Mouse (Mus musculus) embryonic facial prominence, embryonic 15.5 days (tissue): ENCODE data around the gene Hoxb9. TPM values are rescaled to one million over a fixed set of nuclear protein-coding genes. Genes with fewer than 3 reads are reported as not detected.

Experiments
- ATAC-seq: fragments of 200-750 bp; cut with Nextera tagmentation; 2 replicates; pipeline ENCODE4 v1.8.0; 2017; ENCODE audit warnings: low read depth, moderate TSS enrichment; ENCODE audit not compliant: insufficient number of reproducible peaks, low FRiP score, low TSS enrichment
- H3K27ac ChIP-seq: fragments of 300-500 bp; sonication (generic); replicated peaks from 2 replicates; pipeline ENCODE4 v1.5.1; 2015; ENCODE audit warnings: mild to moderate bottlenecking, inconsistent platforms
- H3K27me3 ChIP-seq: fragments of 300-500 bp; sonication (generic); 2 replicates; pipeline ENCODE4 v1.6.1; 2015; ENCODE audit warnings: inconsistent platforms
- H3K36me3 ChIP-seq: fragments of 300-500 bp; sonication (generic); 2 replicates; pipeline ENCODE4 v1.6.1; 2015; ENCODE audit warnings: mild to moderate bottlenecking, inconsistent platforms
- H3K4me1 ChIP-seq: fragments of 300-500 bp; sonication (generic); 2 replicates; pipeline ENCODE4 v1.6.1; 2015; ENCODE audit warnings: inconsistent platforms
- H3K4me2 ChIP-seq: fragments of 300-500 bp; sonication (generic); replicated peaks from 2 replicates; pipeline ENCODE4 v1.6.1; 2015; ENCODE audit warnings: mild to moderate bottlenecking, inconsistent platforms
- H3K4me3 ChIP-seq: fragments of 300-500 bp; sonication (generic); replicated peaks from 2 replicates; pipeline ENCODE4 v1.5.1; 2015; ENCODE audit warnings: mild to moderate bottlenecking, inconsistent platforms
- H3K9ac ChIP-seq: fragments of 300-500 bp; sonication (generic); 2 replicates; pipeline ENCODE4 v1.6.1; 2015; ENCODE audit warnings: inconsistent platforms
- H3K9me3 ChIP-seq: fragments of 300-500 bp; sonication (generic); replicated peaks from 2 replicates; pipeline ENCODE4 v1.6.1; 2016; ENCODE audit warnings: inconsistent platforms
- WGBS: fragments of 180-500 bp; shearing (Covaris S2); methylation state at CpG from one replicate; pipeline ENCODE4 v1.1.7; 2015; 5-methylcytosine and 5-hydroxymethylcytosine counted together
- polyA plus RNA-seq: library from polyadenylated mRNA; unstranded; fragments of >200 nt; fragmentation: Nextera tagmentation; extraction: Ambion mirVana; gene quantifications from 2 replicates; pipeline ENCODE4 v1.2.1, GENCODE M21; 2015

Gene Hoxb9
- polyA plus RNA-seq, 1 experiment from 2014 or later, result not detected

GRCm38 (mm10) chr11:96296997-96297396, 25.7 kb downstream of the Hoxb9 start:
- Histone ChIP-seq H3K9ac (no peak overlapping the region), H3K4me1 (peaks cover 14% of the 10 kb centered on the region; the same call in 1 of the 2 replicates), H3K27ac (no peak overlapping the region), H3K9me3 (no peaks in the 10 kb centered on the region), H3K4me2 (no peak overlapping the region), H3K27me3 (peaks cover 100% of the 10 kb centered on the region), H3K4me3 (no peak overlapping the region), H3K36me3 (no peaks in the 10 kb centered on the region)
- 2% methylated on average over 2 of the region's 2 CpGs for WGBS
- no peak for ATAC-seq

- Histone ChIP-seq H3K4me2 (no peak overlapping the region), H3K4me1 (peaks cover 14% of the 10 kb centered on the region; the same call in 1 of the 2 replicates), H3K9ac (no peak overlapping the region), H3K27ac (no peak overlapping the region), H3K9me3 (no peaks in the 10 kb centered on the region), H3K4me3 (no peak overlapping the region), H3K27me3 (peaks cover 100% of the 10 kb centered on the region), H3K36me3 (no peaks in the 10 kb centered on the region)
- ATAC-seq, result no peak
- WGBS, result 4% methylated on average over 3 of the region's 3 CpGs
These were observed 26.2 kb downstream of the Hoxb9 start for GRCm38 (mm10) chr11:96297428-96297827.

GRCm38 (mm10) chr11:96297968-96298635, 26.8 kb downstream of the Hoxb9 start:
- Histone ChIP-seq H3K36me3 (no peaks in the 10 kb centered on the region), H3K4me1 (peaks cover 14% of the 10 kb centered on the region; the same call in 1 of the 2 replicates), H3K27me3 (peaks cover 100% of the 10 kb centered on the region), H3K27ac (no peak overlapping the region), H3K4me2 (no peak overlapping the region), H3K9ac (no peak overlapping the region), H3K9me3 (no peaks in the 10 kb centered on the region), H3K4me3 (no peak overlapping the region)
- WGBS, result 1% methylated on average over 11 of the region's 11 CpGs
- no peak for ATAC-seq

- no peak overlapping the region for H3K9ac ChIP-seq
- peaks cover 100% of the 10 kb centered on the region for H3K27me3 ChIP-seq
- H3K9me3 ChIP-seq, result no peaks in the 10 kb centered on the region
- no peaks in the 10 kb centered on the region for H3K36me3 ChIP-seq
- peak overlapping the region; percentile 31; the same call in 1 of the 2 replicates for H3K4me2 ChIP-seq
- H3K4me1 ChIP-seq, result peaks cover 23% of the 10 kb centered on the region; the same call in 1 of the 2 replicates
- ATAC-seq, result no peak
- peak overlapping the region; percentile 25 for H3K4me3 ChIP-seq
- no peak overlapping the region for H3K27ac ChIP-seq
- WGBS, result 1% methylated on average over 66 of the region's 66 CpGs
These were observed 27.8 kb downstream of the Hoxb9 start for GRCm38 (mm10) chr11:96298895-96299667.

GRCm38 (mm10) chr11:96299781-96300180, 28.5 kb downstream of the Hoxb9 start:
- Histone ChIP-seq H3K4me3 (no peak overlapping the region), H3K36me3 (no peaks in the 10 kb centered on the region), H3K9ac (no peak overlapping the region), H3K4me1 (peaks cover 23% of the 10 kb centered on the region; the same call in 1 of the 2 replicates), H3K4me2 (no peak overlapping the region), H3K9me3 (no peaks in the 10 kb centered on the region), H3K27me3 (peaks cover 100% of the 10 kb centered on the region), H3K27ac (no peak overlapping the region)
- WGBS, result under 1% methylated on average over 9 of the region's 9 CpGs
- no peak for ATAC-seq

- H3K9ac ChIP-seq, result no peak overlapping the region
- no peaks in the 10 kb centered on the region for H3K36me3 ChIP-seq
- H3K27ac ChIP-seq, result no peak overlapping the region
- no peak for ATAC-seq
- H3K27me3 ChIP-seq, result peaks cover 100% of the 10 kb centered on the region
- no peak overlapping the region for H3K4me2 ChIP-seq
- no peak overlapping the region for H3K4me3 ChIP-seq
- WGBS, result under 1% methylated on average over 34 of the region's 35 CpGs
- H3K4me1 ChIP-seq, result peaks cover 21% of the 10 kb centered on the region; the same call in 1 of the 2 replicates
- no peaks in the 10 kb centered on the region for H3K9me3 ChIP-seq
These were observed 29.3 kb downstream of the Hoxb9 start for GRCm38 (mm10) chr11:96300354-96301063.

GRCm38 (mm10) chr11:96301064-96301431, 29.8 kb downstream of the Hoxb9 start:
- Histone ChIP-seq H3K27ac (no peak overlapping the region), H3K4me2 (no peak overlapping the region), H3K4me3 (no peak overlapping the region), H3K36me3 (no peaks in the 10 kb centered on the region), H3K27me3 (peaks cover 100% of the 10 kb centered on the region), H3K4me1 (peaks cover 21% of the 10 kb centered on the region; the same call in 1 of the 2 replicates), H3K9me3 (no peaks in the 10 kb centered on the region), H3K9ac (no peak overlapping the region)
- WGBS, result 7% methylated on average over 10 of the region's 10 CpGs
- ATAC-seq, result no peak

- WGBS, result 2% methylated on average over 15 of the region's 15 CpGs
- Histone ChIP-seq H3K27ac (no peak overlapping the region), H3K27me3 (peaks cover 100% of the 10 kb centered on the region), H3K36me3 (no peaks in the 10 kb centered on the region), H3K4me2 (no peak overlapping the region), H3K9ac (no peak overlapping the region), H3K9me3 (no peaks in the 10 kb centered on the region), H3K4me3 (no peak overlapping the region), H3K4me1 (peaks cover 21% of the 10 kb centered on the region; the same call in 1 of the 2 replicates)
- ATAC-seq, result no peak
These were observed 30.6 kb downstream of the Hoxb9 start for GRCm38 (mm10) chr11:96301837-96302236.

GRCm38 (mm10) chr11:96302381-96303150, 31.3 kb downstream of the Hoxb9 start:
- 5% methylated on average over 23 of the region's 23 CpGs for WGBS
- no peak overlapping the region for H3K27ac ChIP-seq
- no peaks in the 10 kb centered on the region for H3K9me3 ChIP-seq
- H3K4me2 ChIP-seq, result no peak overlapping the region
- ATAC-seq, result no peak
- H3K27me3 ChIP-seq, result peaks cover 100% of the 10 kb centered on the region
- H3K9ac ChIP-seq, result no peak overlapping the region
- H3K4me1 ChIP-seq, result peaks cover 21% of the 10 kb centered on the region; the same call in 1 of the 2 replicates
- no peaks in the 10 kb centered on the region for H3K36me3 ChIP-seq
- H3K4me3 ChIP-seq, result no peak overlapping the region

- Histone ChIP-seq H3K4me3 (no peak within 1 kb of the TSS; the same call in 1 of the 2 replicates), H3K9me3 (no peaks in the 10 kb centered on the region), H3K27ac (no peak within 1 kb of the TSS), H3K36me3 (no peaks in the 10 kb centered on the region), H3K4me1 (peaks cover 21% of the 10 kb centered on the region; the same call in 1 of the 2 replicates), H3K27me3 (peaks cover 100% of the 10 kb centered on the region), H3K4me2 (peak within 1 kb of the TSS; percentile 19; the same call in 1 of the 2 replicates), H3K9ac (no peak within 1 kb of the TSS)
- WGBS, result 1% methylated on average over 68 of the region's 69 CpGs
- no peak for ATAC-seq
These were observed 32.2 kb downstream of the Hoxb9 start, which contains the start of gene Hoxb5 for GRCm38 (mm10) chr11:96303151-96304099. TSS of gene Hoxb5 (plus strand) at chr11:96303336.
